Mouse (Mus musculus) MN1 (cell line): ENCODE measurements around the gene Csmd2.

Experiments
- DNase-seq: peaks from one replicate; pipeline ENCODE4 v3.0.0-alpha.2; 2016; ENCODE audit warnings: low spot score

Csmd2 gene

GRCm38 (mm10) chr4:127987784-127988455 is at the start of gene Csmd2:
Gene Csmd2, plus strand, starts transcription at chr4:127987857.
- DNase-seq, result no peak

GRCm38 (mm10) chr4:127947696-127948095 is 40.0 kb upstream of the Csmd2 start:
- DNase-seq, result no peak

- DNase-seq, result no peak
Observed at GRCm38 (mm10) chr4:127953006-127953710, 34.5 kb upstream of the Csmd2 start.

- DNase-seq, result no peak
Observed at GRCm38 (mm10) chr4:127969101-127969500, 18.6 kb upstream of the Csmd2 start.

GRCm38 (mm10) chr4:127970018-127970421 is 17.6 kb upstream of the Csmd2 start:
- no peak for DNase-seq

- DNase-seq, result no peak
Observed at GRCm38 (mm10) chr4:127970901-127971868, 16.5 kb upstream of the Csmd2 start, which contains the start of gene CK137956. Gene CK137956, minus strand, starts transcription at chr4:127970951.

GRCm38 (mm10) chr4:127972976-127973375 is 14.7 kb upstream of the Csmd2 start:
- DNase-seq, result no peak

- DNase-seq, result no peak
Observed at GRCm38 (mm10) chr4:127981125-127981524, 6.5 kb upstream of the Csmd2 start.

GRCm38 (mm10) chr4:127984426-127984825 is 3.2 kb upstream of the Csmd2 start:
- DNase-seq, result no peak

GRCm38 (mm10) chr4:127985874-127986273 is 1.8 kb upstream of the Csmd2 start:
- DNase-seq, result no peak

GRCm38 (mm10) chr4:127986491-127987075 is 1.1 kb upstream of the Csmd2 start:
- no peak for DNase-seq

- no peak for DNase-seq
Observed at GRCm38 (mm10) chr4:127987270-127987669, 387 bp upstream of the Csmd2 start.

GRCm38 (mm10) chr4:127988526-127989180 is 996 bp downstream of the Csmd2 start:
- DNase-seq, result no peak

GRCm38 (mm10) chr4:127989347-127989995 is 1.8 kb downstream of the Csmd2 start:
- no peak for DNase-seq

GRCm38 (mm10) chr4:127999281-127999680 is 11.6 kb downstream of the Csmd2 start:
- no peak for DNase-seq

- no peak for DNase-seq
Observed at GRCm38 (mm10) chr4:128002638-128003101, 15.0 kb downstream of the Csmd2 start.

- no peak for DNase-seq
Observed at GRCm38 (mm10) chr4:128004797-128005452, 17.3 kb downstream of the Csmd2 start.

- DNase-seq, result no peak
Observed at GRCm38 (mm10) chr4:128019465-128019864, 31.8 kb downstream of the Csmd2 start.

- no peak for DNase-seq
Observed at GRCm38 (mm10) chr4:128028294-128028693, 40.6 kb downstream of the Csmd2 start.

GRCm38 (mm10) chr4:128041901-128042300 is 54.2 kb downstream of the Csmd2 start:
- no peak for DNase-seq
